ENCODE assay signal across 8 mouse cellular contexts in the genomic region with DNA sequence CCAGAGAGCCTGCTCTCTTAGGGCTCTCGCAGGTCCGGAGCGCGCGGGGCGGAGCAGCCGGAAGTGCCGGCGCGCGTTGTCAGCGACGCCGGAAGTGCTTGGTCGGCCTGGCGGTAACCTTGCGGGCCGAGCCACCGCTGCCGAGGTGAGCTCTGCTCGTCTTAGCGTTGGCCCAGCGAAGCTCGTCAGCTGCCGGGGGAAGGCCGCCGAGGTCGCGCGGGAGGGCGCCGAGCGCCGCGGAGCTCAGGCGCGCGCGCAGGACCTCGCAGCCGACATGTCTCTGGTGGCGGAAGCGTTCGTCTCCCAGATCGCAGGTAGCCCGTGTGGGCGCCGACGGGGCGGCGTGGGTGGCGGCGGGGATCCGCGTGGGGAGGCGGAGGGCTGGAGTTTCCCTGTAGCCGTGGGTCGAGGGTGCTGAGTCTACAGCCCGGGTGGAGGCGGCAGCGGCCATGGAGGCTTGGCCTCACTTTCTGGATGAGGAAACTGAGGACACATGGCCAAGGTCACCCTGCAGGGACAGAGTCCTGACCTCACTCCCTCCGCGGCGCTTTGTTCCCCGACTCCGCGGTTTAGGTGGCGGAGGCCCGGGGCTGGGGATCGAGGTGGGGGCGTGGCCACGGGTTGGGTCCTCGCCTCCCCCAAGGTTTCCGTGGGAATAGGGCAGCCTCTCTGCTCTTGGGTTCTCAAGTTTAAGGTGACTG. TPM values are rescaled to one million over a fixed set of nuclear protein-coding genes. Genes with fewer than 3 reads are reported as not detected.
A peak's percentile ranks its signal among the peaks of the same experiment; 100 is the strongest.
DNase-seq lines count a peak whose midpoint lies in the region; ATAC-seq and TF ChIP-seq lines count a peak whose summit lies in the region.

TSS of gene Mtx2 (plus strand) at position 74 of the 701 bp plus-strand sequence.

- DNase-seq in layer of hippocampus, adult 11-12 months (ENCODE audit: low spot score) = peak; percentile 76
- no peak for DNase-seq in layer of hippocampus, adult 9-10 months (ENCODE audit: low spot score)
- peak; percentile 88 for DNase-seq in embryonic facial prominence, embryonic 11.5 days (ENCODE audit: low spot score)
- DNase-seq in heart, adult 11 months = peak; percentile 96
- DNase-seq in kidney, adult 2 months = peak; percentile 89
- peak; percentile 84 for DNase-seq in limb, embryonic 14.5 days (ENCODE audit: low spot score)
- peak; percentile 88 for DNase-seq in midbrain, postnatal 0 days (ENCODE audit: low spot score)
- DNase-seq in spleen, postnatal 14 days (ENCODE audit: low spot score in 2 of 2) = peak; percentile 40 to 62

- ATAC-seq in embryonic facial prominence, embryonic 11.5 days (replicated peaks; ENCODE audit: insufficient number of reproducible peaks, low FRiP score, low TSS enrichment, low read depth) = peak; percentile 92
- peak; percentile 88 for ATAC-seq in limb, embryonic 14.5 days (ENCODE audit: low FRiP score, low read depth)
- ATAC-seq in midbrain, postnatal 0 days (ENCODE audit: low FRiP score) = peak; percentile 91

- H3K4me3 ChIP-seq in embryonic facial prominence, embryonic 11.5 days (ENCODE audit: low read depth, low read length) = peak within 1 kb of the TSS; percentile 94
- H3K4me3 ChIP-seq in kidney, adult 2 months (ENCODE audit: insufficient read depth, low read depth, low read length) = peak within 1 kb of the TSS; percentile 84
- H3K4me3 ChIP-seq in limb, embryonic 14.5 days (replicated peaks; ENCODE audit: low read length) = peak within 1 kb of the TSS; percentile 93
- H3K4me3 ChIP-seq in midbrain, postnatal 0 days (ENCODE audit: low read depth, low read length) = peak within 1 kb of the TSS; percentile 91

- no peaks in the 10 kb centered on the region for H3K4me1 ChIP-seq in embryonic facial prominence, embryonic 11.5 days (ENCODE audit: control insufficient read depth, insufficient read depth, low read length)
- H3K4me1 ChIP-seq in kidney, adult 2 months (ENCODE audit: control insufficient read depth, insufficient read depth, low read length) = no peaks in the 10 kb centered on the region
- 0 out of 2 replicates have a peak, but pooled peaks cover 3% of the 10 kb centered on the region for H3K4me1 ChIP-seq in limb, embryonic 14.5 days (ENCODE audit: control insufficient read depth, insufficient read depth, low read length)
- H3K4me1 ChIP-seq in midbrain, postnatal 0 days (ENCODE audit: insufficient read depth, low read length) = no peaks in the 10 kb centered on the region

- peak within 1 kb of the TSS; percentile 93 for H3K9ac ChIP-seq in embryonic facial prominence, embryonic 11.5 days (replicated peaks; ENCODE audit: low read length)
- H3K9ac ChIP-seq in limb, embryonic 14.5 days (ENCODE audit: low read depth, low read length, severe bottlenecking) = peak within 1 kb of the TSS; percentile 94
- H3K9ac ChIP-seq in midbrain, postnatal 0 days (replicated peaks; ENCODE audit: low read length, poor library complexity, severe bottlenecking) = peak within 1 kb of the TSS; percentile 91

- peak; percentile 40 for TF ChIP-seq POLR2A in kidney, adult 2 months (IDR thresholded peaks at IDR 0.05; ENCODE audit: low read depth, low read length)
- TF ChIP-seq POLR2A in limb, embryonic 14.5 days (IDR thresholded peaks at IDR 0.05; ENCODE audit: borderline replicate concordance, extremely low read depth, insufficient read depth, insufficient read length) = peak; percentile 65; the same call in 1 of the 2 replicates

- peak within 1 kb of the TSS; percentile 79 for H3K4me2 ChIP-seq in embryonic facial prominence, embryonic 11.5 days (ENCODE audit: low read depth, low read length)
- H3K4me2 ChIP-seq in limb, embryonic 14.5 days (replicated peaks; ENCODE audit: low read depth, low read length, severe bottlenecking) = peak within 1 kb of the TSS; percentile 71
- H3K4me2 ChIP-seq in midbrain, postnatal 0 days (ENCODE audit: low read depth, low read length, poor library complexity, severe bottlenecking) = peak within 1 kb of the TSS; percentile 84

- under 1% methylated on average over 73 of the region's 74 CpGs for WGBS in embryonic facial prominence, embryonic 11.5 days
- under 1% methylated on average over 73 of the region's 74 CpGs for WGBS in kidney, adult 2 months
- 1% methylated on average over 47 of the region's 74 CpGs for WGBS in limb, embryonic 14.5 days
- under 1% methylated on average over 70 of the region's 74 CpGs for WGBS in midbrain, postnatal 0 days

- no peaks in the 10 kb centered on the region for H3K27me3 ChIP-seq in embryonic facial prominence, embryonic 11.5 days (ENCODE audit: control insufficient read depth, insufficient read depth, low read length)
- no peaks in the 10 kb centered on the region for H3K27me3 ChIP-seq in kidney, adult 2 months (replicated peaks; ENCODE audit: control insufficient read depth, insufficient read depth, low read length)
- no peaks in the 10 kb centered on the region for H3K27me3 ChIP-seq in limb, embryonic 14.5 days (ENCODE audit: control insufficient read depth, insufficient read depth, low read length)
- no peaks in the 10 kb centered on the region for H3K27me3 ChIP-seq in midbrain, postnatal 0 days (ENCODE audit: insufficient read depth, low read length)

- H3K36me3 ChIP-seq in embryonic facial prominence, embryonic 11.5 days (replicated peaks; ENCODE audit: control insufficient read depth, insufficient read depth, low read depth, low read length) = no peaks in the 10 kb centered on the region
- H3K36me3 ChIP-seq in kidney, adult 2 months (ENCODE audit: control insufficient read depth, insufficient read depth, low read length) = no peaks in the 10 kb centered on the region
- no peaks in the 10 kb centered on the region for H3K36me3 ChIP-seq in limb, embryonic 14.5 days (ENCODE audit: control insufficient read depth, insufficient read depth, low read length)
- H3K36me3 ChIP-seq in midbrain, postnatal 0 days (ENCODE audit: insufficient read depth, low read length) = no peaks in the 10 kb centered on the region

- TF ChIP-seq CTCF in kidney, adult 2 months (conservative IDR thresholded peaks at IDR 0.05; ENCODE audit: insufficient read depth, insufficient read length, low read depth, low read length) = no peak
- TF ChIP-seq CTCF in midbrain, postnatal 0 days (IDR thresholded peaks at IDR 0.05) = no peak

- peak within 1 kb of the TSS; percentile 73 for H3K27ac ChIP-seq in embryonic facial prominence, embryonic 11.5 days (replicated peaks; ENCODE audit: low read depth, low read length)
- peak within 1 kb of the TSS; percentile 78 for H3K27ac ChIP-seq in kidney, adult 2 months (ENCODE audit: insufficient read depth, low read depth, low read length)
- H3K27ac ChIP-seq in limb, embryonic 14.5 days (replicated peaks; ENCODE audit: low read depth, low read length) = peak within 1 kb of the TSS; percentile 85
- peak within 1 kb of the TSS; percentile 79 for H3K27ac ChIP-seq in midbrain, postnatal 0 days (ENCODE audit: low read depth, low read length)

- H3K9me3 ChIP-seq in embryonic facial prominence, embryonic 11.5 days (replicated peaks; ENCODE audit: control insufficient read depth, low read length) = no peaks in the 10 kb centered on the region
- H3K9me3 ChIP-seq in limb, embryonic 14.5 days (ENCODE audit: control insufficient read depth, low read length) = no peaks in the 10 kb centered on the region
- no peaks in the 10 kb centered on the region for H3K9me3 ChIP-seq in midbrain, postnatal 0 days (ENCODE audit: low read length)

RNA-seq across cellular contexts. Expression of gene Mtx2, which starts in this region (rescaled TPM):
- 146 and 147 TPM in 2 replicates for polyA plus RNA-seq in embryonic facial prominence, embryonic 11.5 days (2014; fragmentation: Nextera tagmentation; extraction: Ambion mirVana)
- 66.8 and 68.3 TPM in 2 replicates for polyA plus RNA-seq in kidney, adult 2 months (2012; rRNA removed)
- polyA plus RNA-seq in limb, embryonic 14.5 days (2012; rRNA removed) = 69.0 and 72.4 TPM in 2 replicates
- polyA plus RNA-seq in limb, embryonic 14.5 days (2014; fragmentation: Nextera tagmentation; extraction: Ambion mirVana) = 121 and 132 TPM in 2 replicates
- 114 and 125 TPM in 2 replicates for total RNA-seq in midbrain, postnatal 0 days (2014; rRNA removed)
- polyA plus RNA-seq in midbrain, postnatal 0 days (2015; fragmentation: Nextera tagmentation; extraction: Ambion mirVana) = 146 and 151 TPM in 2 replicates
